Mouse (Mus musculus): Measurements from ENCODE around the gene Araf. TPM values are rescaled to one million over a fixed set of nuclear protein-coding genes. Genes with fewer than 3 reads are reported as not detected.
"Not testable (repeated sequence)": the region's sequence is repeated elsewhere in the genome, so short reads cannot be mapped to it uniquely, and the experiment has no call there.

The Araf gene
- 100 to 1,000 TPM; 161 to 168 TPM for total RNA-seq (2021)
- long read RNA-seq, experiment 1, transcript Araf-202 (6 exons, 1,520 nt): minor isoform, 14 of 73 reads
- long read RNA-seq, experiment 1, transcript Araf-201 (16 exons, 2,358 nt): major isoform, 27 of 73 reads
- long read RNA-seq, experiment 1, partial matches to known transcripts: 9 of 73 reads
- long read RNA-seq, experiment 1, other reads (novel, unspliced or antisense): 20 of 73 reads
- long read RNA-seq, experiment 2, transcript Araf-202 (6 exons, 1,520 nt): major isoform, 30 of 111 reads
- long read RNA-seq, experiment 2, transcript Araf-201 (16 exons, 2,358 nt): minor isoform, 29 of 111 reads
- long read RNA-seq, experiment 2, partial matches to known transcripts: 31 of 111 reads
- long read RNA-seq, experiment 2, other reads (novel, unspliced or antisense): 20 of 111 reads

- no peak for DNase-seq (ENCODE audit: low spot score in 2 of 2)
Measured at GRCm38 (mm10) chrX:20797681-20798080, at the start of gene Araf. Gene Araf (plus strand): TSS chrX:20797814.

- no peak for DNase-seq (ENCODE audit: low spot score in 2 of 2)
Measured at GRCm38 (mm10) chrX:20748829-20749228, 48.8 kb upstream of the Araf start.

- DNase-seq (ENCODE audit: low spot score in 2 of 2): no peak
Measured at GRCm38 (mm10) chrX:20761201-20761600, 36.4 kb upstream of the Araf start.

GRCm38 (mm10) chrX:20770697-20771381 lies 26.8 kb upstream of the Araf start:
- DNase-seq (ENCODE audit: low spot score in 2 of 2): peak; percentile 43 to 56

GRCm38 (mm10) chrX:20771666-20772065 lies 25.9 kb upstream of the Araf start:
- DNase-seq (ENCODE audit: low spot score in 2 of 2): no peak

GRCm38 (mm10) chrX:20775271-20776016 lies 22.2 kb upstream of the Araf start:
- DNase-seq (ENCODE audit: low spot score in 2 of 2): no peak

GRCm38 (mm10) chrX:20777619-20778018 lies 20.0 kb upstream of the Araf start:
- DNase-seq (ENCODE audit: low spot score in 2 of 2): no peak

- no peak for DNase-seq (ENCODE audit: low spot score in 2 of 2)
Measured at GRCm38 (mm10) chrX:20787309-20787708, 10.3 kb upstream of the Araf start.

- no peak for DNase-seq (ENCODE audit: low spot score in 2 of 2)
Measured at GRCm38 (mm10) chrX:20792417-20792816, 5.2 kb upstream of the Araf start.

GRCm38 (mm10) chrX:20793230-20793629 lies 4.4 kb upstream of the Araf start:
- DNase-seq (ENCODE audit: low spot score in 2 of 2): no peak

- no peak for DNase-seq (ENCODE audit: low spot score in 2 of 2)
Measured at GRCm38 (mm10) chrX:20794229-20794628, 3.4 kb upstream of the Araf start.

- peak; percentile 14 to 35 for DNase-seq (ENCODE audit: low spot score in 2 of 2)
Measured at GRCm38 (mm10) chrX:20798141-20798796, 655 bp downstream of the Araf start.

- no peak for DNase-seq (ENCODE audit: low spot score in 2 of 2)
Measured at GRCm38 (mm10) chrX:20798797-20799147, 1.2 kb downstream of the Araf start.

GRCm38 (mm10) chrX:20801456-20801855 lies 3.8 kb downstream of the Araf start:
- DNase-seq (ENCODE audit: low spot score in 2 of 2): no peak

GRCm38 (mm10) chrX:20804301-20804700 lies 6.7 kb downstream of the Araf start:
- DNase-seq (ENCODE audit: low spot score in 2 of 2): not testable (repeated sequence)

- DNase-seq (ENCODE audit: low spot score in 2 of 2): no peak
Measured at GRCm38 (mm10) chrX:20806295-20806694, 8.7 kb downstream of the Araf start.

GRCm38 (mm10) chrX:20816974-20817373 lies 19.4 kb downstream of the Araf start:
- no peak for DNase-seq (ENCODE audit: low spot score in 2 of 2)

- peak; percentile 48 to 67 for DNase-seq (ENCODE audit: low spot score in 2 of 2)
Measured at GRCm38 (mm10) chrX:20819204-20819628, 21.6 kb downstream of the Araf start.

GRCm38 (mm10) chrX:20819708-20820426 lies 22.3 kb downstream of the Araf start:
- DNase-seq (ENCODE audit: low spot score in 2 of 2): peak; percentile 14 to 29

GRCm38 (mm10) chrX:20828934-20829333 lies 31.3 kb downstream of the Araf start:
- no peak for DNase-seq (ENCODE audit: low spot score in 2 of 2)

- DNase-seq (ENCODE audit: low spot score in 2 of 2): no peak
Measured at GRCm38 (mm10) chrX:20847232-20847631, 49.6 kb downstream of the Araf start.
